Mouse (Mus musculus) duodenum, adult 2 months (tissue): ENCODE measurements around the gene Ankle2. TPM values are rescaled to one million over a fixed set of nuclear protein-coding genes. Genes with fewer than 3 reads are reported as not detected.

Source experiments
- polyA plus RNA-seq: library from polyadenylated mRNA; depleted of rRNA; stranded (reverse); fragments of >200 nt; gene quantifications from 2 replicates; pipeline ENCODE4 v1.2.3, GENCODE M21; 2012; ENCODE audit warnings: low replicate concordance; rRNA removed

Ankle2 gene
- 3.4 and 3.5 TPM in 2 replicates for polyA plus RNA-seq

DNA sequence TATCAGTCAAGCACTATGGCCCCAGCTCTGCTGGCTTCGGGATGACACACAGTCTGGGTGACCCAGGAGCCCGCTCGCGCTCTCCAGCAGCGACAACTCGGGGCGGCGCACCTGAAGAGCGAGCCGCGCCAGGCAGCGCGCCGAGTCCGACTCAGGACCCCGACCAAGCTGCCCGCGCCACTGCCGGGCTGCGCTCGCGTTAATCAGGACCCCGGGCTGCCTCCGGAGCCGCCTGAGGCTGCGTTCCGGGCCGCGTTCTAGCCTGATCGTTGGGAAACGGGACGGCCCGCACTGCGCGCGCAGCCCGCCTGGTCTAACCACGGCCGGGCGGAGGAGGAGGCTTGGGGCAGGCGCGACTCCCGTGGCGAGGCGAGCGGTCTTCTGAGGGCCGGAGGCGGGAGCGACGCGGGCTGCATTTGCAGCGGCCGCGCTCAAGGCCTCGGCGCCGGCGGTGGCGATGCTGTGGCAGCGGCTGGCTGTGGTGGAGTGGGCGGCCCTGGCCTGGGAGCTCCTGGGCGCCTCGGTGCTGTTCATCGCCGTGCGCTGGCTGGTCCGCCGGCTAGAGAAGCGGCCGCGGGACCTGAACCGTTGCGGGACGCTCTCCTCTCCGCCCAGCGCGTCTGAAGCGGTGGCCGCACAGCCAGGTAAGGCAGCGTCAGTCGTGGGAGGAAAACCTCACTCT, at the start of gene Ankle2:
TSS of gene Ankle2 (plus strand) at position 225 of the 682 bp plus-strand sequence.

DNA sequence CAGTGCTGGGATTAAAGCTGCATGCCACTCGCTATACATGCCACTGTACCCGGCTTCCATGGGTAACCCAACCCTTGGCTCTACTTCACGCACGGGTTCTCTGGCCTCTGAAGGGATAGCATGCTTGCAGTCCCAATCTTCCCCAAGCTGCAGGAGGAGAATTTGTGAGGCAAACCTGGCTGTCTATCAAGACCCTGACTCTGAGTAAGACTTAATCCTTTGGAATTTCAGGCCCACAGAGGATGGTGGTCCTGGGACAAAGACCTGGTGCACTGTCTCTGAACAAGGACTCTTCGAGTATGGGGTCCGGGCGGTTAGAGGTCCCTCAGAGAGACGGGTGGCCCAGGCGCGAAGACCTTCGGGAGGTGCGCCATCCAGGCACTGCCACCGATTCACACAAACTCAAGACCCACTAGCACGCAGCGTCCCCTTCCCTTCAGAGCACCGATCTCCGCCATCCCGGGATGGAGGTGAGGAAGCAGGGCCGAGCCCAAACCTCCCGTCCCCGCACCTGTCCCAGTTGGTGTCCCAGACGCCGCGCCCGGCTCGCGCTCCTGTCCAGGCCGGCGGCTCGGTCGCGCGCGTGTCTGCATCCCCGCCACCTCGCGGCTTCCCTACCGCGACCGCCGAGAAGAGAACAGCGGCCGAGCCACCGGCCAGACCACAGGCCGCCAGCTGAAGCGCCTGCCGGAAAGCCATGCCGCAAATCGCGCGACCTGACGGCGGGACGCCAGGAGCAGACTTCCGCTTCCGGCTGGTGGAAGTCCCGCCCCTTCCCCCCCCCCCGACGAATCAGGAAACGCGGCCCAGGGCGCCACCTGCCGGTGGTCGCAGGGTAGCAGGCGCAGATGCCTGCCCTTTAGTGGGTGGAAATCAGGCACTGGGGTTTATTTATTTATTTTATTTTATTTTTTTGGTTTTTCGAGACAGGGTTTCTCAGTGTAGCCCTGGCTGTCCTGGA, 38.6 kb downstream of the Ankle2 start, which contains the start of gene Pgam5:
TSS of gene Pgam5 (minus strand) at position 773 of the 961 bp plus-strand sequence.

DNA sequence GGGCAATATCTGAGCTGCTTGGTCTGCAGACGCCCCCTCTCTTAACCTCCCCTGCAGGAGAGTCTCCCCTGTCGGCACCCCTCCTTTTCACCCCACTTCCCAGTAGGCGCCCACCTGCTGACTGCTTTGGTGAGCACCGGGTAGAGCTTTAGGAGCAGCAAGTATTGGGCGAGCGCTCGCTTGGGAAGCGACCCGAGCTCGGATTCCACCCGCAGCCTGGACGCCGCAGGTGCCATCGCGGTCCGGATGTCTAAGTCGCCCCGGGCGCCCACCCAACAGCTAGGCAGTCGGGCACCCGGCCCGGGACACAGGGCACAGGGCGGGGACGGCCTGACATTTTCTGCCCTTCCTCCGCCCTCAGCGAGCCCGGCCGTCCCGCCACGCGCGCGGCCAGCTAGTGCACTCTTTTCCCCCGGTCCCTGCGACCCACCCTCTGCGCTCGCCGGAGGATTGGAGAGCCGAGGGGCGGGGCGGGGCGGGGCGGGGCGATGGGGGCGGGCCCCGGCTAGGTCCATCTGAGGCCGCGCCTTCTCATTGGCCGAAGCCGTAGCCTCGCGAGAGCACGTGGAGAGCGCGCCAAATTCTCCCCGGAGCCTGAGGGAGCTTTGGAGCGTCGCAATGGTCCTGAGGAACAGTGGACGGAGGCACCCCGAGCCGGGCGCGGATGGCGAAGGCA, 55.1 kb downstream of the Ankle2 start, which contains the start of the genes Pxmp2 and Pole:
TSS of gene Pxmp2 (minus strand) at position 417 of the 676 bp plus-strand sequence.
TSS of gene Pole (plus strand) at position 537 of the 676 bp plus-strand sequence.

Other genes starting within 250 kb of the Ankle2 start
- gene Zfp932, start 234.5 kb upstream of the Ankle2 start, polyA plus RNA-seq = 0.19 and 0.23 TPM in 2 replicates
- not detected in 2 replicates for gene Gm17655, start 158.5 kb upstream of the Ankle2 start, polyA plus RNA-seq
- not detected in 2 replicates for gene Gm35315, start 136.6 kb upstream of the Ankle2 start, polyA plus RNA-seq
- 0.27 and 0.34 TPM in 2 replicates for gene Plcxd1, start 131.0 kb upstream of the Ankle2 start, polyA plus RNA-seq
- 67.5 and 106 TPM in 2 replicates for gene Gtpbp6, start 122.8 kb upstream of the Ankle2 start, polyA plus RNA-seq
- 0.13 TPM in 1 of 2 replicates, not detected in the other for gene Zfp605, start 120.9 kb upstream of the Ankle2 start, polyA plus RNA-seq
- gene Chfr, start 95.2 kb upstream of the Ankle2 start, polyA plus RNA-seq = 40.4 and 58.4 TPM in 2 replicates
- gene Golga3, start 54.3 kb upstream of the Ankle2 start, polyA plus RNA-seq = 1.9 and 4.2 TPM in 2 replicates
- gene Pgam5, start 38.9 kb downstream of the Ankle2 start, polyA plus RNA-seq = 7.1 and 11.3 TPM in 2 replicates
- 8.1 and 8.5 TPM in 2 replicates for gene Pxmp2, start 55.2 kb downstream of the Ankle2 start, polyA plus RNA-seq
- 2.5 and 4.8 TPM in 2 replicates for gene Pole, start 55.3 kb downstream of the Ankle2 start, polyA plus RNA-seq
- gene P2rx2, start 112.2 kb downstream of the Ankle2 start, polyA plus RNA-seq = 1.9 and 4.0 TPM in 2 replicates
- gene Lrcol1, start 113.7 kb downstream of the Ankle2 start, polyA plus RNA-seq = not detected in 2 replicates
- gene Fbrsl1, start 217.5 kb downstream of the Ankle2 start, polyA plus RNA-seq = 120 and 170 TPM in 2 replicates